Mouse (Mus musculus) hindbrain, embryonic 13.5 days (tissue): ENCODE data around the gene Fam162a. TPM values are rescaled to one million over a fixed set of nuclear protein-coding genes. Genes with fewer than 3 reads are reported as not detected.
"Not testable (repeated sequence)": the region's sequence is repeated elsewhere in the genome, so short reads cannot be mapped to it uniquely, and the experiment has no call there.

Experiments
- ATAC-seq: fragments of 200-750 bp; cut with Nextera tagmentation; 2 replicates; pipeline ENCODE4 v1.8.0; 2017; ENCODE audit warnings: moderate TSS enrichment; ENCODE audit not compliant: low FRiP score
- H3K27ac ChIP-seq: fragments of 300-500 bp; sonication (generic); 2 replicates; pipeline ENCODE4 v1.5.1; 2015; ENCODE audit warnings: inconsistent platforms, mild to moderate bottlenecking, moderate library complexity
- H3K27me3 ChIP-seq: fragments of 300-500 bp; sonication (generic); 2 replicates; pipeline ENCODE4 v1.6.1; 2015; ENCODE audit warnings: mild to moderate bottlenecking, inconsistent platforms
- H3K36me3 ChIP-seq: fragments of 300-500 bp; sonication (generic); 2 replicates; pipeline ENCODE4 v1.6.1; 2015; ENCODE audit warnings: mild to moderate bottlenecking, inconsistent platforms
- H3K4me1 ChIP-seq: fragments of 300-500 bp; sonication (generic); replicated peaks from 2 replicates; pipeline ENCODE4 v1.6.1; 2015; ENCODE audit warnings: inconsistent platforms
- H3K4me2 ChIP-seq: fragments of 300-500 bp; sonication (generic); 2 replicates; pipeline ENCODE4 v1.6.1; 2015; ENCODE audit warnings: inconsistent platforms, mild to moderate bottlenecking, moderate library complexity
- H3K4me3 ChIP-seq: fragments of 300-500 bp; sonication (generic); 2 replicates; pipeline ENCODE4 v1.5.1; 2015; ENCODE audit warnings: mild to moderate bottlenecking, inconsistent platforms
- H3K9ac ChIP-seq: fragments of 300-500 bp; sonication (generic); 2 replicates; pipeline ENCODE4 v1.6.1; 2015; ENCODE audit warnings: mild to moderate bottlenecking, inconsistent platforms
- H3K9me3 ChIP-seq: fragments of 300-500 bp; sonication (generic); 2 replicates; pipeline ENCODE4 v1.6.1; 2016; ENCODE audit warnings: inconsistent platforms
- WGBS: fragments of 180-500 bp; shearing (Covaris S2); methylation state at CpG from one replicate; pipeline ENCODE4 v1.1.7; 2015; 5-methylcytosine and 5-hydroxymethylcytosine counted together
- polyA plus RNA-seq: library from polyadenylated mRNA; unstranded; fragments of >200 nt; fragmentation: Nextera tagmentation; extraction: Ambion mirVana; gene quantifications from 2 replicates; pipeline ENCODE4 v1.2.1, GENCODE M21; 2015

Fam162a gene
- polyA plus RNA-seq, 1 experiment from 2014 or later: 159 TPM

DNA sequence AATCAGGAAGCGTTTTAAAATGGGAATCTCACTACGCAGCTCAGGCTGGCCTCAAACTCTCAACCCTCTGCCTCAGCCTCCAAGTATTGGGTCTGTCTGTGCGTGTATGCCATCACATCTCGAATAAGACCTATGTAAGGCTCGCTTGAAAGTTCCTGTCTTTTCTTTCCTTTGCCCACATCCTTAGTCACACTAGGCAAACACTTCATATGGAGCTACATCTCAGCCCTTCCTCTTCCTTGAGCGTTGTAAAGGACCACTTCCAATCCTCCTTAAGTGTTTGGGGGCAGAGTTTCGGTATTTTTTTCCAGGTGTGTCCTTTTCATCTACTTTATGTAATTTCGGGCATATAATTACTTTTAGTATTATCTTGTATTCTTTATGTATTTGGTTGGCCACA lies 16.5 kb downstream of the Fam162a start:
- Histone ChIP-seq H3K4me1 (no peaks in the 10 kb centered on the region), H3K4me2 (no peak overlapping the region), H3K36me3 (peaks cover 20% of the 10 kb centered on the region), H3K4me3 (no peak overlapping the region), H3K27me3 (no peaks in the 10 kb centered on the region), H3K27ac (no peak overlapping the region), H3K9me3 (no peaks in the 10 kb centered on the region), H3K9ac (no peak overlapping the region)
- WGBS: 95% methylated on average over 8 of the region's 8 CpGs
- no peak for ATAC-seq

DNA sequence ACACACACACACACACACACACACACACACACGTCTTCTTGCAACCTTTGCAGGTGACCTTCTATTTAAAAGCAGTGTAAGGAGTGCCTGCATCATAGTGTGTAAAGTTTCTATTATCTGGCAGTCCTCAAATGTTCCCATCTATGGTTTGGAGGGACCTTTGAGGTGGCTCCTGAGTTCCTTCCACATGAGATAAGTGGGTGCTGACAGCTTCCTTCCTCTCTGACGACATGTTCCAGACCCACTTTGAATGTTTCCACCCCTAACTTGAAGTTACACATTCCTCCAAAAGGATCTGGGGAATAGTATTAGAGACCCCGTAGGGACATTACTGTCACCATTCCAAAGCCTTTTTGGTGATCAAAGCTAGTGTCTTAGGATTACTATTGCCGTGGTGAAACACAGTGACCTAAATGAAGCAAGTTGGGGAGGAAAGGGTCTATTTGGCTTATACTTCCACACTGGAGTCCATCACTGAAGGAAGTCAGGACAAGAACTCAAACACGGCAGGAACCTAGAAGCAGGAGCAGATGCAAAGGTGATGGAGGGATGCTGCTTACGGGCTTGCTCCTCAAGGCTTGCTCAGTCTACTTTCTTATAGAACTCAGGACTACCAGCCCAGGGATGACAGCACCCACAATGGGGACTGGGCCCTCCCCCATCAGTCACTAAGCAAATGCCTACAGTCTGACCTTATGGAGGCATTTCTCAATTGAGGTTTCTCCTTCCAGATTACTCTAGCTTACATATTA lies 17.7 kb downstream of the Fam162a start:
- Histone ChIP-seq H3K27me3 (no peaks in the 10 kb centered on the region), H3K27ac (no peak overlapping the region), H3K9ac (no peak overlapping the region), H3K4me1 (no peaks in the 10 kb centered on the region), H3K4me2 (no peak overlapping the region), H3K36me3 (peaks cover 32% of the 10 kb centered on the region), H3K4me3 (no peak overlapping the region), H3K9me3 (no peaks in the 10 kb centered on the region)
- ATAC-seq: no peak
- 92% methylated on average over 6 of the region's 6 CpGs for WGBS

DNA sequence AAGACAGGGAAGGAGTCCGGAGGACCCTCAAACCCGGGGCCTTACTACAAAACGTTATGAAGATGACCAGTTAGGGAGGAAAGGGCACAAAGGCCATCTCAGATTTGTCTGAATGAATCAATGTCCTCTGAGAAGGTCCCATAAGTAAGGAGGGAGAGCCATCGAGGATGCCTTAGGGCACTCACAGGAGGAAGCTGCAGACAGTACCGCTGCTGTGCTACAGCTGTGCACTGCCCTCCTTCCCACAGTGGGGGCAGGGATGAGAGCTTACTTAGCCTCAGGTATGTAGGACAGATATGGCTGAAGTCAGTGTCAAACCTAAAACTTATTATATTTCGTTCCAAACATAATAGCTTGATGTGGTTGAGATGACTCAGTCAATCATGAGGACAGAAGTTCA lies 19.9 kb downstream of the Fam162a start:
- H3K9ac ChIP-seq: no peak overlapping the region
- no peak for ATAC-seq
- H3K36me3 ChIP-seq: peaks cover 53% of the 10 kb centered on the region
- no peak overlapping the region for H3K27ac ChIP-seq
- no peak overlapping the region for H3K4me3 ChIP-seq
- no peaks in the 10 kb centered on the region for H3K9me3 ChIP-seq
- WGBS: 91% methylated on average over 6 of the region's 6 CpGs
- no peaks in the 10 kb centered on the region for H3K27me3 ChIP-seq
- H3K4me2 ChIP-seq: no peak overlapping the region
- H3K4me1 ChIP-seq: no peaks in the 10 kb centered on the region

DNA sequence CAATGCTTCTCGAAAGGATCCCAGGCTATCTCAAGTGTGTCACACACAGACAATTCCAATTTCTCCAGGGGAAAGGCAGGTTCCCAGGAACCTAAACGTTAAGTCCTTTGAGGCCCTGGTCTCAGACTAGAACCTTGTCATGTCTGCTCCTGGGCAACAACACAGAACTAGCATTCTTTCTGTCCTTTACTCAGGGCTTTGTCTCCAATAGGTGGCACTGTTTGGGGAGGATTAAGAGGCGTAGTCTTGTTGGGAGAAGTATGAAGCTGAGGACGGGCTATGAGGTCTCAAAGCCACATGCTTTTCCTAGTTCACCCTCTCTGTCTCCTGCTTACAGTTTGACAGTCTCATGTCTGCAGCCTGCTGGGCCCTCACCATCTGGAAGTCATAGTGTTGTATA lies 23.9 kb downstream of the Fam162a start:
- Histone ChIP-seq H3K9me3 (no peaks in the 10 kb centered on the region), H3K4me2 (no peak overlapping the region), H3K9ac (no peak overlapping the region), H3K27me3 (no peaks in the 10 kb centered on the region), H3K27ac (no peak overlapping the region), H3K4me3 (no peak overlapping the region), H3K36me3 (peaks cover 83% of the 10 kb centered on the region), H3K4me1 (peaks cover 20% of the 10 kb centered on the region)
- no peak for ATAC-seq
- 87% methylated on average over 4 of the region's 4 CpGs for WGBS

DNA sequence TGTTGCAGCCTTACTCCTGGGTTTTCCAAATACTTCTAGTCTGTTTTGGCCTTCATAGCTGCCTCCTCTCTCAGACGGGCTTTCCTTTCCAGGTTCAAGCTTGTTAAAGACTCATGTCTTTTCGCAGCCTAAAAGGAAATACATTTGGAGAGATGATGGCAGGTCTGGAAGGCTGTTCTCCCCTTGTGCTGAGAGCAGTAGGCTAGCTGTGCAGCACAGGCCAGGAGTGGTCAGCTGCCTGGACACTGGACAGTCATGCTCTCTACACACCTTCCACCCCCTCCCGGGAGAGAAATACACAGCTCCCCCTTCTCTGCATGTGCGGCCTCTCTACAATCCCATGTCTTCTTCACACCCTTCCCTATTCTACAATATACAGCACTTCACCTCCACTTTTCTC lies 27.4 kb downstream of the Fam162a start:
- Histone ChIP-seq H3K9me3 (no peaks in the 10 kb centered on the region), H3K36me3 (peaks cover 54% of the 10 kb centered on the region)

DNA sequence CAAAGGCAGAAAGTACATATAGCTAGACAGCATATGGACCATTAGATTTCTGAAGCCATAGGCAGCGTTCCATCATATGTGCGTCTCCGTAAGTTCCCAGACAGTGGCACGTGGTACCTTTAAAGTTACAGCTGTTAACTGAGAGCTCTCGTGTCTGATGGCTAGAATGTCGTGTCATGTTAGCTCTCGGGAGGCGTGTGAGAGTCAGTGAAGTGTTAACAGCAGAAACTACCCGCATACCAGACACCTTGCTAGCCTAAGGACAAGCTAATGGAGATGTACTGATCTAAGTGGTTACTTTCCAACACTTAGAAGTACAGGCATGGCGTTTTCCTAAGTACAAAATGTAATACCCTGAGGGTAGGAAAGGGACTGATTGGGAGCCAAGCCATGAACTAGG lies 28.3 kb downstream of the Fam162a start:
- ATAC-seq: no peak
- Histone ChIP-seq H3K27ac (no peak overlapping the region), H3K4me2 (no peak overlapping the region), H3K27me3 (no peaks in the 10 kb centered on the region), H3K36me3 (peaks cover 45% of the 10 kb centered on the region), H3K4me1 (peaks cover 30% of the 10 kb centered on the region), H3K9me3 (no peaks in the 10 kb centered on the region), H3K4me3 (no peak overlapping the region), H3K9ac (no peak overlapping the region)
- 92% methylated on average over 10 of the region's 10 CpGs for WGBS

More for the DNA sequence above, 27.4 kb downstream of the Fam162a start:
- Histone ChIP-seq H3K9ac (no peak overlapping the region), H3K4me3 (no peak overlapping the region), H3K27me3 (no peaks in the 10 kb centered on the region), H3K4me1 (peaks cover 30% of the 10 kb centered on the region), H3K4me2 (no peak overlapping the region), H3K27ac (no peak overlapping the region)
- ATAC-seq: no peak
- 95% methylated on average over 4 of the region's 4 CpGs for WGBS

DNA sequence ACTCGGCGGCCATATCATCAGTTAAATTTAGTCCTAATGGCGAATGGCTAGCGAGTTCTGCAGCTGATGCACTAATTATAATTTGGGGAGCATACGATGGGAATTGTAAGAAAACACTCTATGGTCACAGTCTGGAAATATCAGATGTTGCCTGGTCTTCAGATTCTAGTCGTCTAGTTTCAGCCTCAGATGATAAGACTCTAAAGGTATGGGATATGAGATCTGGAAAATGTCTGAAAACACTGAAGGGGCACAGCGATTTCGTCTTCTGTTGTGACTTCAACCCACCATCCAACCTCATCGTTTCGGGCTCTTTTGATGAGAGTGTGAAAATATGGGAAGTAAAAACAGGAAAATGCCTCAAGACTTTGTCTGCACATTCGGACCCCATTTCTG lies 29.8 kb downstream of the Fam162a start:
- no peak for ATAC-seq
- Histone ChIP-seq H3K9me3 (no peaks in the 10 kb centered on the region), H3K4me2 (peak overlapping the region; percentile 79), H3K27me3 (no peaks in the 10 kb centered on the region), H3K4me3 (peak overlapping the region; percentile 58), H3K4me1 (peaks cover 30% of the 10 kb centered on the region), H3K9ac (peak overlapping the region; percentile 74), H3K27ac (peak overlapping the region; percentile 71), H3K36me3 (peaks cover 33% of the 10 kb centered on the region)
- WGBS: 32% methylated on average over 11 of the region's 11 CpGs

DNA sequence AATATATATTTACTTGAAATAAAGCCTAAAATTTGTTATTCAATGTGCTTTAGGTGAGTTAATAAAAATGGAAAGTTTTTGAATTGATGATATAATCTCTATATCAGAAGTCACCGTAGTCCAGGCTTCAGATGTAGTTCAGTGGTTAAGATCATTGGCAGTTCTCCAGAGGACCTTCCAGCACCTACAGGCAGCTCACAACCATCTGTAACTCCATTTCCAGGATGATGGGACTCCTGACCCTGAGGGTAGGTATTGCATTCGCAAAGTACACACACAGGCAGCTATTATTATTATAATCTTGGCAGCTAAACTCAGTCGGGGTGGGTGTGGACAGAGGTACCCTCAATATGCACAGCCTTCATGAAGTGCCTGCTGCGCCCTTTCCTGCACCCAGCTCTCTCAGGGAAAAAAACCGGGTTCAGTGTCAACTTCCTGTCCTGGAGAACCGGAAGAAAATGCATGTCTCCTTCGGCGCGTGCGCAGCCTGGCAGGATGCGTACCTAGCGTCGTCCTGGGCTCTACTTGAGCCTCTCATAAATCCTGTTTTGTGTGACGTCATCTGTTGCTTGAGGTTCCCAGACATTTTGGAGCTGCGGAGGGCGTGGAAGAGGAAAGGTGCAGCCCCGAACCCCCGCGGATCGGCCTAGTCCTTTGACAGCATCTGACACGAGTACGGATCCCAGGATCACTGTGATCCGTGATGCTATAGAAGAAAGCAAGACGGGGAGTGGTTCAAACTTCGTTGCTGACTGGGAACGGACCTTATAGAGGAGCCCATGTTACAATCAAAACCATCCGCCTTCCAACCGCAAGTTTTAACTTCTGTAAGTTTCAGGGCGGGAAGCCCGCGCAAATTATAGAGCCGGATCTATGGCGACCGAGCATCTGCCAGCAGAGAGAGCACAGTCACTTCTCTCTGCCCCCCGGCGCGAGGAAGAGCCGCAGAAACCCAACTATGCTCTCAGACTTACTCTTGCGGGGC lies 30.5 kb downstream of the Fam162a start, which contains the start of gene Wdr5b:
TSS of gene Wdr5b (plus strand) at position 551 of the 985 bp plus-strand sequence.
- Histone ChIP-seq H3K9me3 (no peaks in the 10 kb centered on the region), H3K4me1 (peaks cover 30% of the 10 kb centered on the region), H3K27ac (peak within 1 kb of the TSS; percentile 71), H3K27me3 (no peaks in the 10 kb centered on the region), H3K9ac (peak within 1 kb of the TSS; percentile 74), H3K4me3 (peak within 1 kb of the TSS; percentile 58), H3K36me3 (peaks cover 28% of the 10 kb centered on the region), H3K4me2 (peak within 1 kb of the TSS; percentile 79)
- WGBS: 2% methylated on average over 39 of the region's 39 CpGs
- ATAC-seq: peak; percentile 98

DNA sequence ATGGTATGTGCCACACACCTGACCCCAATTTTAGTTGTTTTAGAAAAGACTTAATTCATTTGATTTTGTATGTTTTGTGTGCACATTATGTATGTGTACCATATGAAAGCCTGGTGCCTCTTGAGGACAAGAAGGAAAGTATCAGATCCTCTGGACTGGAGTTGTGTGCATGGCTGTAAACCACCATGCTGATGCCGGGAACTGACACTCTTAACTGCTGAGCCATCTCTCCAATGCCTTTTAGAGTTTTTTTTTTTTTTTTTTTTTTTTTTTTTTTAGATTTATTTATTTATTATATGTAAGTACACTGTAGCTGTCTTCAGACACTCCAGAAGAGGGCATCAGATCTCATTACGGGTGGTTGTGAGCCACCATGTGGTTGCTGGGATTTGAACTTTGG lies 43.3 kb downstream of the Fam162a start:
- not testable (repeated sequence) for H3K27me3 ChIP-seq, H3K9me3 ChIP-seq, H3K4me2 ChIP-seq, H3K9ac ChIP-seq, ATAC-seq, H3K4me3 ChIP-seq, H3K4me1 ChIP-seq, H3K27ac ChIP-seq
- peaks cover 50% of the 10 kb centered on the region for H3K36me3 ChIP-seq
- 95% methylated on average over 1 of the region's 2 CpGs for WGBS

DNA sequence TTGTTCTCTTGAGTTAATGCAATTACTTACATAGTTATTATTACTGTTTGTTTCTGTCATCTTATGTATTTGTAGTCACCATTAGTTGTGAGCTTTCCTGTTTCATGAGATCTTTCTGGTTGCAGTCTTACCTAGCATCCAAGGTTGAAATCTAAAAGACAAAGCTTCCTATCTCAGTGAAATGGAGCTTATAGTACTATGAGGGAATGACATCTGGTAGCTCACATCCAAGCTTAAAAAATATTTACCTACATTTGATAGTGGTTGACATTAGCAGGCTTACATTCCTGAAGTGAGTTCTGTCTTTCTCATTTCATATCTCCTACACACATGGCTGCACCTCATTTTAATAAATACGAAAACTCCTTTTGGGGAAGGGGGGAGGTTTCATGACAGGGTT lies 55.1 kb downstream of the Fam162a start:
- no peaks in the 10 kb centered on the region for H3K27me3 ChIP-seq
- H3K4me1 ChIP-seq: no peaks in the 10 kb centered on the region
- H3K36me3 ChIP-seq: peaks cover 30% of the 10 kb centered on the region
- 93% methylated on average over 1 of the region's 1 CpGs for WGBS
- no peak overlapping the region for H3K4me3 ChIP-seq
- no peaks in the 10 kb centered on the region for H3K9me3 ChIP-seq
- no peak overlapping the region for H3K4me2 ChIP-seq
- ATAC-seq: no peak
- H3K9ac ChIP-seq: no peak overlapping the region
- H3K27ac ChIP-seq: no peak overlapping the region

DNA sequence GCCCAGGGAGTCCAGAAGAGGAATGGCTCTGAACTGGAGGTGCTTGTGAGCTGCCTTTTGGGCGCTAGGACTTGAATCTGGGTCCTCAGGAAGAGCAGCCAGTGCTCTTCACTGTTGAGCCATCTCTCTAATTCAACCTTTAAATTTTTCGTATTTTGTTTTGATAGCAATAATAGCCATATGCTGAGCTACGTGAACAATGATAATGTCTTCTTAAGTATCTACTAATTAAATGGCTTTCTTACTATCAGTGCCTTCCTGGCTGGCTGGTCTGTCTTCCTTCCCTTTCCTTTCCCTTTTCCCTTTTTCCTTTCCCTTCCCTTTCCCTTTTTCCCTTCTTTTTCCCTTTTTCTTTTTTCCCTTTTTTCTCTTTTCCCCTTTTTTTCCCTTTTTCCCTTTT lies 63.0 kb downstream of the Fam162a start:
- no peaks in the 10 kb centered on the region for H3K27me3 ChIP-seq
- 90% methylated on average over 3 of the region's 3 CpGs for WGBS
- ATAC-seq: no peak
- H3K4me3 ChIP-seq: no peak overlapping the region
- no peaks in the 10 kb centered on the region for H3K4me1 ChIP-seq
- H3K9ac ChIP-seq: no peak overlapping the region
- no peak overlapping the region for H3K4me2 ChIP-seq
- H3K27ac ChIP-seq: no peak overlapping the region
- H3K36me3 ChIP-seq: peaks cover 24% of the 10 kb centered on the region
- no peaks in the 10 kb centered on the region for H3K9me3 ChIP-seq

DNA sequence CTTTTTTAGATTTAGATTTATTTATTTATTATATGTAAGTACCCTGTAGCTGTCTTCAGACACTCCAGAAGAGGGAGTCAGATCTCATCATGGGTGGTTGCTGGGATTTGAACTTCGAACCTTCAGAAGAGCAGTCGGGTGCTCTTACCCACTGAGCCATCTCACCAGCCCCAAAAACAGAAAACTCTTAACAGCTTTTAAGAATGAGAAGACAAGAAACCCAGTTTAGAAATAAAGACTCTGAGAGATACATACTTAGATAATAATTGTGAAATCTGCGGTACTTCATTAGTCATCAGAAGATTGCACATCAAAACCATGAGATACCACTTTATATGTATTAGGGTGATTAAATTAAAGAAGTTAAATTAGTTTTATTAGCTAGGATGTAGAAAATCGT lies 72.5 kb downstream of the Fam162a start:
- not testable (repeated sequence) for ATAC-seq, H3K9me3 ChIP-seq, H3K27me3 ChIP-seq, H3K4me1 ChIP-seq, H3K27ac ChIP-seq, H3K9ac ChIP-seq, H3K4me3 ChIP-seq, H3K4me2 ChIP-seq
- peaks cover 17% of the 10 kb centered on the region for H3K36me3 ChIP-seq
- 95% methylated on average over 4 of the region's 4 CpGs for WGBS
